Mouse (Mus musculus) T-helper 17 cell (primary cell): ENCODE measurements around the gene Etl4.

Experiments used
- in situ Hi-C, 2 experiments: fragments of 300-600 bp; cut with MboI, MseI; formaldehyde crosslinking; loops; 1 replicate in 1 of 2; 2 replicates in 1 of 2; pipeline ENCODE4 v1.15.1; 2025; ENCODE audit warnings: high pct_unique_total_duplicates in 2 of 2

The Etl4 gene

GRCm38 (mm10) chr2:20519447-20520098 is 610.0 kb downstream of the Etl4 start:
- in situ Hi-C loops: no loop called here

- in situ Hi-C loops: no loop called here
These were observed 610.5 kb downstream of the Etl4 start for GRCm38 (mm10) chr2:20520099-20520475.

- in situ Hi-C loops: no loop called here
These were observed 611.3 kb downstream of the Etl4 start for GRCm38 (mm10) chr2:20520636-20521595.

GRCm38 (mm10) chr2:20521686-20522285 is 612.2 kb downstream of the Etl4 start:
- in situ Hi-C loops: no loop called here

GRCm38 (mm10) chr2:20523636-20524035 is 614.1 kb downstream of the Etl4 start:
- in situ Hi-C loops: no loop called here

- in situ Hi-C loops: no loop called here
These were observed 616.5 kb downstream of the Etl4 start for GRCm38 (mm10) chr2:20525879-20526593.

GRCm38 (mm10) chr2:20526856-20527255 is 617.3 kb downstream of the Etl4 start:
- in situ Hi-C loops: no loop called here

GRCm38 (mm10) chr2:20532623-20533022 is 623.0 kb downstream of the Etl4 start:
- in situ Hi-C loops: no loop called here

GRCm38 (mm10) chr2:20537785-20538184 is 628.2 kb downstream of the Etl4 start:
- in situ Hi-C loops: no loop called here

- in situ Hi-C loops: no loop called here
These were observed 629.3 kb downstream of the Etl4 start for GRCm38 (mm10) chr2:20538871-20539270.

- in situ Hi-C loops: no loop called here
These were observed 631.7 kb downstream of the Etl4 start for GRCm38 (mm10) chr2:20541261-20541660.

GRCm38 (mm10) chr2:20542286-20542685 is 632.7 kb downstream of the Etl4 start:
- in situ Hi-C loops: no loop called here

- in situ Hi-C loops: no loop called here
These were observed 636.0 kb downstream of the Etl4 start for GRCm38 (mm10) chr2:20545624-20546023.

GRCm38 (mm10) chr2:20546496-20547348 is 637.1 kb downstream of the Etl4 start:
- in situ Hi-C loops: no loop called here

- in situ Hi-C loops: no loop called here
These were observed 637.7 kb downstream of the Etl4 start for GRCm38 (mm10) chr2:20547349-20547677.

GRCm38 (mm10) chr2:20547686-20548624 is 638.4 kb downstream of the Etl4 start:
- in situ Hi-C loops: no loop called here

GRCm38 (mm10) chr2:20549065-20549464 is 639.5 kb downstream of the Etl4 start:
- in situ Hi-C loops: no loop called here

GRCm38 (mm10) chr2:20549996-20550395 is 640.4 kb downstream of the Etl4 start:
- in situ Hi-C loops: no loop called here

GRCm38 (mm10) chr2:20555706-20556105 is 646.1 kb downstream of the Etl4 start:
- in situ Hi-C loops: no loop called here

GRCm38 (mm10) chr2:20559083-20559482 is 649.5 kb downstream of the Etl4 start:
- in situ Hi-C loops: no loop called here
